Mouse (Mus musculus) c-Kit-negative CD71-positive TER-119-positive erythroid progenitor cells, embryonic 14.5 days (primary cell): Measurements from ENCODE around the gene Ndufa7.
A peak's percentile ranks its signal among the peaks of the same experiment; 100 is the strongest.

Source experiments
- DNase-seq: peaks from one replicate; pipeline ENCODE4 v3.0.0-alpha.2; 2013; ENCODE audit warnings: low read depth, low spot score

Ndufa7 gene

GRCm38 (mm10) chr17:33824084-33824996, at the start of gene Ndufa7, which contains the start of gene Rps28:
Gene Ndufa7 (plus strand): TSS chr17:33824572.
Gene Rps28 (minus strand): TSS chr17:33824562.
- peak; percentile 95 for DNase-seq

DNA sequence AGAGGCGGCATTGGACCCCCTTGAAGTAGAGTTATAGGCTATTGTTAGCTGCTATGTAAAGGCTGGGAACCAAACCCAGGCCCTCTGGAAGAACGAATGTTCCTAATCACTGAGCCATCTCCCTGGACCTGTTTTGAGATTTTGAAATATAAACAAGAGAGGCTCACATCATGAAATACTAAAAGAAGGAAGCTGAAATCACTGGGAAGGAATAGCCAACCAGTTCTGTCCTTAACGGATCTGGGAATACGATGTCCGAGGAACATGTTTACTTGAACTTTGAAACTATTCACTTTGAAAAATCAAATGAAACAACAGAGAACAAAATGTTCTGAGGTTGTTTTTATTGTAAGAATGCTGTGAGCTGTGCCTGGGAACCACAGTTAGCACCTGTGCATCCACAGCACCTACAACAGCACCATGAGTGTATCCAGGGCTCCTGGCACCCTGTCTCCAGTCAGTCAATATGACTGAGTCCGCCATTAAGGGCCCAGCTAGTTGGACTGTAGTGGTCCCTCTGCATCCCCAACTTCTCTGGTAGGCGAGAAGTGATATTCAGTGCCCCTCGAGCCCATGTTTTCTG, 49.7 kb upstream of the Ndufa7 start:
- DNase-seq, result no peak

DNA sequence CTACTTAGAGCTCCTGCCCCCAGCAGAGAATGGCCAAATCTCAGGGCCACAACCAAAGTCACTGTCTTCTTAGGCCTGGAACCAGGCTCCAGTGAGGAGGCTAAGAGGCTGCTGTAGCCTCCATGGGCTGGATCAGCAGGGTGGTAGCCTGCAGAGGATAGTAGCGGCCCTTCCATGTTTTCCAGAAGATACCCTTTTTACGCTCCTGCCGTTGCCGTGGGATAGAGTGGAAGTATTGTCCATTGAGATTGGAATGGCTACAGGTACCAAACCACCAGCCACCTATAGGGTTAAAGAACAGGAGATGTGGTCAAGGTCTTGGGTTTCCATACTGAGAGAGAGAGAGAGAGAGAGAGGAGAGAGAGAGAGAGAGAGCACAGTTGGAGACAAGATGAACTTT, 49.1 kb upstream of the Ndufa7 start:
- DNase-seq, result no peak

DNA sequence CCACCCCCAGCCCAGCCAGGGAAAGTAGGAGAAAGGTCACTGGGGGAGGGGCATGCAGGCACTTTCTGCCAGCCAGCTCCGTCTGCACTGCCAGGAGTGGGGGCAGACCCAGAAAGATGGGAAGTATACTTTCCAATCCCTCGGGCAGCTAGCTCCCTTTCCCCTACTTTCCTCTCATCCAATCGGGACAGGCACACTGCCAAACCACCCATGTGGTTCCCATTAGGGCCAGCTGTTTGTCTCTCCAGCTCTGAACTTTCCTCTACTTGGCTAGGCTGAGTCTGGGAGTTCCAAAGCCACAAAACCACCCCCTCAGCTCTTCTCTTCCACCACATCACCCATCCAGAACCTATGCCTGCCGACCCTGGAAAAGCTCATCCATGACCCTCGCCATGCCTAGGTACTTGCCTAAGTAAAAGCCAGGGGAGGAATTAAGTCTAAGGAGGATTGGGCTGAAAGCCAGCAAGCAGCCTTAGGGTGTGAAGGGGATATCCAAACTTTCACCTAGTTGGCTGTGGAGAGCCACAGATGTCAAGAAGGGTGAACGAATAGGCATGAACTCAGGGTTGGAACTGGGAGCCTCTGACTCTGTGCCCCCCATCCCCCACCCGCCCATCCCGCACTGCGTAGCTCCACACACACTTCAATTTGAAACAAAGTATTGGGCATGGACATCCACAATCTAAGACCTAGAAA, 45.0 kb upstream of the Ndufa7 start:
- DNase-seq, result no peak

DNA sequence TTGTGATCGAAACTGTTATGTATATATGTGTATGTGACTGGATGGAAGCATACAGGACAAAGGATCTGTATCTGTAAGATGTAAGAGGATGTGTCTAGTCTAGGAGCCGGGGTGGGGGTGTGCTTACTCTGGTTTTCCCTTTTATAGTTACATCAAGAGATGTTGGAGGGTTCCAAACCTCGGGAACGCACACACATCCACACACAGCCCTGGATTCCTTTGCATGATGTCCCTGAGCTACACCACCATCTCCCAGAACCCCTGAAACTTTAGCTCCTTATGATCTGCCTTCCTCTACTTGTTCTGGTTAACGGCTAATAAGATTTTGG, 44.4 kb upstream of the Ndufa7 start:
- no peak for DNase-seq

- no peak for DNase-seq
Measured at GRCm38 (mm10) chr17:33780431-33780830, 43.9 kb upstream of the Ndufa7 start.

DNA sequence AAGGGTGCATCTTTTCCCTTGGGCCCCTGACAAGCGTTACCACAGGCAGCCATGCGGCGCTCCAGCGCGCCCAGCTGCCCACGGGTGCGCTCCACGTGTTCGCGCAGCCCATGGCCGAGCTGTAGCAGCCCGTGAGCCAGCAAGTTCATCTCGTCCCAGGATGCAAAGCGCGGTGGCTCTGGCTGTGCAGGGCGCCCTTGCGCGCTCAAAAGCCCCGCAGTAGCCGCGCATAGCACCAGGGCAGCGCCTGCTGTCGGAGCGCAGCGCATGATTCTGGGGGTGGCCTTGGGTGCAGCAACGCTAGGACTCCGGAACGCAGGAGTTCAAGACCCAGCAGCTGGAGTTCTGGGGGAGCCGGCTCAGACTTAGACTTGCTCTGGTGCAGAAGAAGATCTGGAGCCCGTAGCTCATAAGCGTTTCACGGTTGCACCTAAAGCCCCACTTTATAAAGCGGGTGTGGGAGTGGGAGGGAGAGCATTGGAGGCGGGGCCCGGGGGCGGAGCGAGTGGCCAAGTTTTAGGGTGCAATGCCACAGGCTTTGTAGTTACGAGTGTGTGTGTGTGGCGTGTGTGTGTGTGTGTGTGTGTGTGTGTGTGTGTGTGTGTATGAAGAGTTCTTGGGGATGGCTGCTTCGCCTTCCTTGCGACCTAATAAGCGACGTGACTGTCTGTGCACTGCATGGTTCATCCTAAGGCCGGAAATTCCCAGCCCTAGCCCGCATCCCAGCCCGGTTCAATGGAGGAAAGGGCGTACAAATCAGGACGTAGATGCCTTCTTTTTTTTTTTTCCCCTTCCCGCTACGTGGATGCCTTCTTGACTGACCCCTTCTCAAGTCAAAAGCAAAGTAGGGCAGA, 43.0 kb upstream of the Ndufa7 start, which contains the start of gene Angptl4:
Gene Angptl4 (minus strand): TSS at position 707 of the 854 bp plus-strand sequence.
- no peak for DNase-seq

- no peak for DNase-seq
Measured at GRCm38 (mm10) chr17:33782067-33782466, 42.3 kb upstream of the Ndufa7 start.

DNA sequence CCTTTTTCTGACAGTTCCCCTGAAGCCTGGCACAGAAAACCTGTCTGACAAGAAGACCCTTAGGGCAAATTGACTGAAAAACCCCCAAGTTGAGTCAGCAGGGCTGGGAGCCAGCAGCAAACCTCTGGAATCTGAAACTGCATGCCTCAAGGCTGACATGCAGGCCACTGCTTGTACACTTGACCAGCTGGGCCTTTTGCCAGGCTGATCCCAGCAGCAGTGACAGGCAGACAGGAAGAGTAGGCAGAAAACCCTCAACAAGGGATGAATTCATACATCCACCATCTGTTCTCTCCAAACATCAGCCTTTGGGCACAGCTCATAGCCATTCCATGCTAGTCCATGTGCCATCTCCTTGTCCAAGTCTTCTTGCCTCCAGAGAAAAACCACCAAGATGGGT, 41.0 kb upstream of the Ndufa7 start:
- DNase-seq, result no peak

- DNase-seq, result no peak
Measured at GRCm38 (mm10) chr17:33784939-33785338, 39.4 kb upstream of the Ndufa7 start.

DNA sequence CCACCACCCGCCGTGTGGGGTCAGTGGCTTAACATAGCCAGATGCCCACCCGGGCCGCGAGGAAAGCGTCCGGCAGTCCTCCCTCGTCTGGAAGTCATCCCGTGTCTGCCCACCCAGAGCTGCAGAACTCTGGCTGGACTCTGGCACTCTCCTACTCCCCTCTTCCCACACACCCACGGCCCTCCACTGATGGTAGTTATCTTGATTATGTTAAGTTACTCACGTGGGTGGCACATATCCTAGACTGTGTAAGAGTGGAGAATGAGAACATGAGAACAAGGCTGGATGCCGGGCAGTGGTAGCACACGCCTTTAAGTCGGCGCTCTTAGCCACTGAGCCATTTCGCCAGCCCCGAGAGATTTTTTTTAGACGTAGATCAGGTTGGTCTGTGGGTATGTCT, 38.0 kb upstream of the Ndufa7 start:
- DNase-seq, result no peak

DNA sequence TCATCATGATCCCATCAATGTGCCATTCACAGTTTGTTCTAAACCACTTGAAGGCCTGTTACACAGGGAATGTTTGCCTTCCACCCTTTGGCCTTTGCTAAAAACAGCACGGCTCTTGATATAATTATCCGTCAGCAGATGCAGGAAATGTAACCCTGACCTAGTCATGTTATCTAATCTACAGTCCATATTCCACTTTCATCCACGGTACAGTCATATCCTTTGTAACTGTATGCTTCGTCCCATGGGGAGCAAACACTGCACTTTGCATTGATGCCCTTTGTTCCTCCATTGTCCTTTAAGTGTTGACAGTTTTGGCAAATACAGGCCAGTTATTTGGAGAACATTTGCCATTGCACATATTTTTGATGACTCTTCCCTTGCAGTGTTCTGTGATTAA, 35.6 kb upstream of the Ndufa7 start:
- DNase-seq, result no peak

DNA sequence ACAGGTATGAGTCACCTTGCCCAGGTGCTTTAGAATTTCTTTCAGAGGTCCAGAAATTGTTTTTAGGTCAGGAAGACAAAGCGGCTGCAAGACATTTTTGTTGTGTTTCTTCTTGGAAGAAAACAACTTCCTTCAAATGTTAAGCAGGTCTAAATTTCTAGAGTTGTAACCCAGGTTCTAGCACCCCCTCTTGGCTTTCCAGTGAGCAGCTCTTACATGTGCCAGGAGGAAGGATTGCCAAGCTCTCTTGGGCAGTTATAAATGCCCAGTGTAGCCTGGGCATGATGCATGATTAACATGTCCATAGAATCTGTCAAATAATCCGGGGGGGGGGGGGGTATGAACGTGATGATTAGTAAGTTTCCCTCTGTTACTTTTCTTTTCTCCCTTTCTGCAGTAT, 26.1 kb upstream of the Ndufa7 start:
- no peak for DNase-seq

GRCm38 (mm10) chr17:33799277-33799676, 25.1 kb upstream of the Ndufa7 start:
- DNase-seq, result no peak

GRCm38 (mm10) chr17:33802221-33802620, 22.2 kb upstream of the Ndufa7 start:
- no peak for DNase-seq

GRCm38 (mm10) chr17:33804205-33804604, 20.2 kb upstream of the Ndufa7 start:
- DNase-seq, result no peak

GRCm38 (mm10) chr17:33804745-33805144, 19.6 kb upstream of the Ndufa7 start:
- DNase-seq, result no peak

DNA sequence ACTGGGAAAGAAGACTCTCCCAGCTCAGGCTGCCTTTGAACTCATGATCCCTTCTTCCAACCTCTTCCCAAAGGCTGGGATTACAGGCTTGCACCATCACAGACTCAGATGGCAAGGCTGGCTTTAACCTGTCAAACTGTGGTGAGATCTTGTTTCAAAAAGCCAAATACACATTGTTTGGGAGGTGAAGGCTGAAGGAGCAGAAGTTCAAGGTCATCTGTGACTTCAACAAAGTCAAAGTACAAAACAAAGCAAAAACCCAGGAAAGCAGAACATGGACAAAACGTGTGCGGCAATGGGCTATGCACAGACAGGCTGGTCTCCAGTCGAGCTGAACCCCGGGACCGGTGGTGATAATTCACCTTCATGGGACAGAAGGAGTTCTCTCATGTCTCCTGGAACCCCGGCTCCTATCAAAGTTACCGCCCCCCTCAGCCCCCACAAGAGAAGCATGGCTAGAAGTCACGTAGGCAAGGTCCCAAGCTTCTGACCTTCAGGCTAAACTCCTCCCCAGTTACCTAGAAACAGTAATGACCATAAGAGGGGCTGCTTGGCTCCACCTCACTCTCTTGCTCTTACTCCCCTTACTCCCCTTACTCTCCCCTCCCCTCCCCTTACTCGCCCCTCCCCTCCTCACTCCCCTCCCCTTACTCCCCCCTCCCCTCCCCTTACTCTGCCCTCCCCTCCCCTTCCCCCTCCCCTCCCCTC, 17.0 kb upstream of the Ndufa7 start:
- no peak for DNase-seq

GRCm38 (mm10) chr17:33808192-33808591, 16.2 kb upstream of the Ndufa7 start:
- DNase-seq, result no peak

- DNase-seq, result peak; percentile 78
Measured at GRCm38 (mm10) chr17:33810334-33811141, 13.8 kb upstream of the Ndufa7 start, which contains the start of gene Kank3. Gene Kank3 (plus strand): TSS chr17:33810519.
